Mouse (Mus musculus): ENCODE data around the gene Elmsan1. TPM values are rescaled to one million over a fixed set of nuclear protein-coding genes. Genes with fewer than 3 reads are reported as not detected.
A peak's percentile ranks its signal among the peaks of the same experiment; 100 is the strongest.

Gene Elmsan1
- total RNA-seq, 2 experiments from 2014 or later = 23.5 to 51.1 TPM

DNA sequence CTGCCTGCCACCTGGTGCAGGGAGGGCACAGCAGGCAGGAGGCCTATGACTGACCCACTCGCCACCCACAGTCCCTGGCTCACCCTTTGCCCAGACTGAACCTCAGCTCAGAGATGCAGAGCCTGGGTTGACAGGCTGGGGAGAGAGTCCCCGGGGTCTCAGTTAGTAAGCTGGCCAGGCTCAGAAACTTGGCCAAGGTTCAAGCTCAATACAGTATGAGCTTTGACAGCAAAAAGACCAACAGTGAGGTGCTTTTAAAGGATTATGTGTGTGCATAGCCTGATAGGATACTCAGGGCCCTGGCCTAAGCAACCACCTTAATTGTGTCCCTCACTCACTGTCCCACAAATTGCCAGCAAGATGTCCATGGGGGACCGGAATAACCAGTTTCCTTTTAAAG is 38.6 kb downstream of the Elmsan1 start:
- ATAC-seq (replicated peaks; ENCODE audit: low FRiP score, poor library complexity, severe bottlenecking) = no peak

DNA sequence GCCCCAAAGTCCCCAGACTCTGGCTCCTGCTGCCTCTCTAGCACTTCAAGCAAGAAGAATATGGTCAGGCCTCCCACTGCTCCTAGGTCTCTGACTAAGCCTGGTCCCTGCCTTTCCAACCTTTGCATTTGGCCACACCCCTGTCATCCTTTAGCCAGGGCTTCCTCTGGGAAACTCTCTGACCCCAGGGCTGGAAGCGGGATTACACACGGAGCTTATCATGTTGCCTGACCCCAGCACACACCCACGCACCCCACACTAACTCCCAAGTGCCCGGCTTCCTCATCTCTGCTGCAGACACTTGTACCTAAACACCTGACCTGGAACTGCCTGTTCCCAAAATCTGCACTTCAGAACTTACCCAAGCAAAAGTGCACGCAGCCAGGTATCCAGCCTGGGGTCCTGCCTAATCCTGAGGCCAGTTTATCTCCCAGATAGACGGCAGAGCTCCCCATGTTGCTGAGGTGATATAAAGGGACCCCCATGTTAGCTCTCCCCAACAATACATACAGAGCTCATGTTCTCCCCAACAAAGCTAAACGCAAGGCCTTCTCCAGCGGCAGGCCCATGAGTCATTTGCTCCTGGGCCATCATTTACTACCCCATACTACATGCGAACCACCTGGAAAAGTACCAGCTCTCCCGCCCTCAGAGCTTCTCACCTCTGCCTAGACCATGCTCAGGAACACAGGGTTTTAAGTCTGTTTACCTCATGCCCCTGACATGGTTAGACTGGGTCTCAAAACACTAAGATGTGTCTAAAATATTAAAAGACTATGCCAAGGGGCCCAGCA is 39.8 kb downstream of the Elmsan1 start:
- no peak for ATAC-seq (replicated peaks; ENCODE audit: low FRiP score, poor library complexity, severe bottlenecking)

DNA sequence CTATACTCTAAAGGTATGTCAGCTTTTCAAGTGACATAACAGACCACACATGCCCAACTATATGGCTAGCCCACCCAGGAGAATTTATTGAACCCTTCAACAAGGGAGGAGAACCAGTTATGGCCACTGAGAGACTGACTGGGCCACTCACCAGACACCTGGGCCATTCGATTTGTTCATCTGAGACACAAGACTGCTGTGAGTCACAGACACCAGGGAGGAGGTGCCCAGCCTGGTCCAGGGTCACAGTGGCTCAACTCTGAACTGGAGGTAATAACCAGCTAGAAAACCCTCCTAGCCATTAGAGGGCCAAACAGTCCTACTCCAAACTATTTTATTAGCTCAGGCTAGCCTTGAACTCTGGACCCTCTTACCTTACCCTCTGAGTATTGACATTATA is 40.6 kb downstream of the Elmsan1 start:
- ATAC-seq (replicated peaks; ENCODE audit: low FRiP score, poor library complexity, severe bottlenecking) = no peak

DNA sequence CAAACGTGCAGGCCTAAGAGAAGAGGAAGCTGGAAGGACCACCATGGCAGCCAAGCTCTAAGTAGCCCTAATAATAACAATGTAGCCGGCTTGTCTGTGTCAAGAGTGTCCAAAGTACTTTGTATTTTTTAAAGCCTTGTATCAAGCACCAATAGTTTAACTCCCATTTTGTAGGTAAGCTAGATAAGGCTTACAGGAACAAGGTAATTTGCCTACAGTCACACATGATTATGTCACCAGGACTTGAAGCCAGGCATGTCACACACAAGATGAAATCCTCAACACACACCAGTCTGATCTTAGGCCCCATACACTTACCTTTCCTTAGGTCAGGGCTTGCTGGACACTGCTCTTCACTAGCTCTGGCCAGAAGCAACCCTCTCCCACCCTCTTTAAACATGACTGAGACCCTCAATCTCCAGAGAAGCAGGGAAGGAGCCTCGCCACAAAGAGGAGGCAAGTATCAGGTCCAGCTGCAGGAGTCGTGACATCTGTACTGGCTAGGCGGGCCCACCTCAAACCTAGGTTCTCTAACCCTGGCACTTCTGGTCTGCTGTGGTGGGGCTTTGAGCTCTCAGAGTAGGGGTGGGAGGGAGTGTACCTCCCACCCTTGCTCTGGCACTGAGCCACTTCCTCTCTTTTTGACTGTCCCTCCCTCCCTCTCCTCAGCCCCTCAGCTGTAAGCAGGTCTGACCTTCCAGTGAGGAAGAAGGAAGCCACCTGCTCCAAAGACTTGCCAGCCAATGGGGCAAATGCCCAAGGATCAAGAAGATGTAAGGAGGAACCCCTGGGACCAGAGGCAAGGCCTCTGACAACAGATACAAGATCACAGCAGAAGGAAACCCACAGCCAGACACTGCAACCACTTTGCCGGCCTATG is 41.6 kb downstream of the Elmsan1 start:
- no peak for ATAC-seq (replicated peaks; ENCODE audit: low FRiP score, poor library complexity, severe bottlenecking)

DNA sequence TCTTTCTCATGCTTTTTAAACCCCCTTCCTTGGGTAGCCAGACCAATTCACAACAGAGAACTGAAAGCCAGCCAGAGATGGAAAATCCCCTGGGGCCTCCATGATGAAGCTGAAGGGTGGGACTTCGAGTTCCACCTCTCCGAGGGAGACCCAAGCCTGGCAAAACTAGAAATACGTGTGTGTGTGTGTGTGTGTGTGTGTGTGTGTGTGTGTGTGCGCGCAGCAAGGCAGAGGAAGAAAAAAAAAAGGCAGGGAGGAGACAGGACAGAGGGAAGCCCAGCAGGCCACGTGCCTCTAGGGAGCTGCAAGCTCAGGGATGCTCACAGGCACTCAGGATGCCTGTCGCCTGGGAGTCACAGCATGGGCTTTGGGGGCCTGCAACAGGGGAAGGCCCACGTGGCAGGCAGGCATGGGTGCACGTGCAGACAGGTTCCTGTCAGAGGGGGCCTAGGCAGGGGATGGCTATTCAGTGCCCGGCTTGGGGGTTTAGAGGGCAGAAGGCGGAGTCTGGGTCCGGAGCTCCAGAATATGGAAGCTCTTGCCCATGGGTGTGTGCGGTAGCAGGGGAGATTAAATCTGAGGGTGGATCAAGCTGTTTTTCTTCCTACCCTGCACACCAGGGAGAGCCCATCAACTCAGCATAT is 42.4 kb downstream of the Elmsan1 start:
- peak; percentile 36 for ATAC-seq (replicated peaks; ENCODE audit: low FRiP score, poor library complexity, severe bottlenecking)

GRCm38 (mm10) chr12:84175659-84176061 is 43.0 kb downstream of the Elmsan1 start:
- peak; percentile 85 for ATAC-seq (replicated peaks; ENCODE audit: low FRiP score, poor library complexity, severe bottlenecking)

- ATAC-seq (replicated peaks; ENCODE audit: low FRiP score, poor library complexity, severe bottlenecking) = peak; percentile 43
These were observed 43.8 kb downstream of the Elmsan1 start for GRCm38 (mm10) chr12:84174871-84175270.

- ATAC-seq (replicated peaks; ENCODE audit: low FRiP score, poor library complexity, severe bottlenecking) = no peak
These were observed 44.4 kb downstream of the Elmsan1 start for GRCm38 (mm10) chr12:84174190-84174811.

GRCm38 (mm10) chr12:84173309-84173915 is 45.3 kb downstream of the Elmsan1 start:
- ATAC-seq (replicated peaks; ENCODE audit: low FRiP score, poor library complexity, severe bottlenecking) = no peak

- no peak for ATAC-seq (replicated peaks; ENCODE audit: low FRiP score, poor library complexity, severe bottlenecking)
These were observed 45.8 kb downstream of the Elmsan1 start for GRCm38 (mm10) chr12:84172862-84173261.

DNA sequence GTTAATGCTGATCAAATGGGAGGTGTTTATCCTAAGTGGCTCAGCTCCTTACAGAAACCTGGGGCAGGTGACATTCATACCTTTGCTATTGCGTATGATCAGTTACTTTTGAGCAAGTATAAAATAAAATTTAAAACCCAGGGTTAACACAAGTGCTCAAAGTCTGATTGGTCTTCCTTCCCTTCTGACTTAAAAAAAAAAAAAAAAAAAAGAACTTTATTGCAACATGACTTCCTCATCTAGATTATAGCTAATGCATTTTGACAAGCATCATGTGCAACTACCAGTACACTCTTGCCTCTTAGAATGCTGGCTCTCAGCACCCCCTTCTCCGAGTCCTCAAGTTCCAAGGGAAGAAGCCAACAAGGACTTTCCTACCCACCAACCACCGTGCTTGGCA is 46.5 kb downstream of the Elmsan1 start:
- ATAC-seq (replicated peaks; ENCODE audit: low FRiP score, poor library complexity, severe bottlenecking) = no peak

DNA sequence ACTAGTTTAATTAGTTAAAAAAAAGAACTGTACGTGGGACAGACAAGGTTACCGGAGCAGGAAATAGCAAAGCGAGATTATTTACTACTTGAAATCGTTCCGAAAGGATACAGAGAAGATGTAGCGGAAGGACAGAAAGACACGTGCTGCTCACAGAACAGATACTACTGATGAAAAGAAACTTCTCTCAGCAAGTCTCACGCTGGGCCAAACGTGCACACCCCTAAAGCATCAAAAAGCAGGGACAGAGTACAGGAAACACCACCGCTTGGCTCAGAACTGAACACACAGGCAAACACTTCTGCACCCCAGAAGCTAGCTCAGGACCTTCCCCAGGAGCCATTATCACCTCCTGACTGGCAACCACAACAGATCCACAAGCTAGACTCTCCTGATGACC is 48.1 kb downstream of the Elmsan1 start:
- no peak for ATAC-seq (replicated peaks; ENCODE audit: low FRiP score, poor library complexity, severe bottlenecking)

DNA sequence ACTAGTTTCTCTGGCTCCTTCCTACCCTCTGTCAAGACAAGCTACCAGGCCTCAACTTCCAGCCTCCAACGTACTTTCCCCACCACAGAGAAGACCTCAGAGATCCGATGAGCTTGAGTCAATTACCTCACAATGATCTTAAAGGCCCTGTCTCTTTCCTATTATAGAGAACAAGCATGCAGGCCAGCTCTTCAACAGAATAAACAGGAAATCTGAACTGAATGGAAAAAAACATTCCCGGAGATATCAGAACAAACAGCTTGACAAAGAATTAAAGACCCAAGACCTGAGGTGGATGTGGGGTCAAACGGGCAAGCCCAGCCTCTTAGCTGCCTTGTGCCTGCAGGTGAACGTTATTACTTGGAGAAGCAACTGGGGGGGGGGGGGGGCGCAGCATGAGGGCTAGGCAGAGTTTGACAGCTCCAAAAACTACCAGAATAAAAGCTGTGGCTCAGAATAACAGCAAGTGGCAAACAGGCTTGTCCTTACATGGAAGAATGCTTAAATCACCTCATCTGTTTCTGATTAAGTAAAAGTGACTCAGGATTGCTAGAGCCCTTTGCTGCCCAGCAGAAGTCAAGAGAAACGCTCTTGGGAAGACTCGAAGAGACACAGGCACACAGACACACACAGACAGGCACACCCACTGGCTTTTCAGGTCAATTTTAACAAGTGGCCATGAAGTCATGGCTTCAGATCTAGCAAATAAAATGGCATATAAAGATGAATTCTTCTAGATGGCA is 52.9 kb downstream of the Elmsan1 start:
- no peak for ATAC-seq (replicated peaks; ENCODE audit: low FRiP score, poor library complexity, severe bottlenecking)

GRCm38 (mm10) chr12:84163586-84164110 is 55.0 kb downstream of the Elmsan1 start:
- 0 out of 2 replicates have a peak, but pooled peaks have one; percentile 2 for ATAC-seq (replicated peaks; ENCODE audit: low FRiP score, poor library complexity, severe bottlenecking)

DNA sequence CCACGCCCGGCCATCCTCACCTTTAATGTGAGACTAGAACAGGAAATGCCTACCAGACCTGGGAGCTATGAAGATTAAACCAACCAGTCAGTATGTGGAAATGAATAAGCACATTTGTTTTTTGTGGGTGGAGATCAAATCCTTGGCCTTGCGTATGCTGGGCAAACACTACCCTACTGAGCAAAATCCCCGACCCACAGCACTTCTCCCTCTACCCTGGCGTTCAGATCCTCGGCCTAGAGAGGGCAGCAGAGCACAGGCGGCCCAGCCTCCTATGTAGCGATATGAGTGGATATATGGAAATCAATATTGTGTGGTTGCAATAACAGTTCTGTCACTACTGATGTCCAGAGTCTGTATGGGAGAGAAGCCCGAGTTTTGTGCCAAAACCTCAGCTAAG is 55.5 kb downstream of the Elmsan1 start:
- ATAC-seq (replicated peaks; ENCODE audit: low FRiP score, poor library complexity, severe bottlenecking) = peak; percentile 60

DNA sequence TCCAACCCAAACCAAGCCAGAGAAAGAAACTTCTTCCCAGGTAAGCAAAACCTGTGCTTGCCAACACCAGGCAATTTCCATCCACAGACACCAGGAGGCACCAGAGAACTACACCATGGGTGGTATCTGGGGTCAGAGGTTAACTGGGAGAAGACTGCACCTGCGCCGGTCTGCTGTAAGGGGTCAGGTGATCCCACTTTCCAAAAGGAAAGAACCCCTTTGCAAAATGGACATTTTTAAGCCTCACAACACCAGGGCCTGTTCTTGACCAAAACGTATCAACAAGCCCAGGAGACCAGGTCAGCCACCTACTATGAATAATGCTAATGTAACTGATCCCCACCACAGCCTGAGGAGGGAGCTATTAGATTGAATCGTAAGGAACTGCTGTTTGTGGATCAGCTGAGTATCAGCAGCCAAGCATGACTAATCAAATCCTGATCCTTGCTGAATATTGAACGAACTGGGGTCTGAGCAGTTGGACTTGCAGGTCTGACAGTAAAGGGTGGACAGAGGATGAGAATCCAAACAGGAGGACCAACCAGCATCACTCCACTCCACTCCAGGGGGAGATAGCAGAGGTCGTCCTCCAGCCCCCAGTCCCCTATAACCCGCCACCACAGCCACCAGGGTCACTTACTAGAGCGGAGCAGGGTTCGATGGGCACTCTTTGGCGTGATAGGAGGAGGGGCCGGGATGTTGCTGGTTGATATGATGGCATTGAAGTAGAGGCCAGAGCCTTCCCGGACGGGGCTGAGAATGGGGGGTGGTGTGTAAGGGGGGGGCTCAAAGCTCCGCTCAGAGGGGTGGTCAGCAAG is 56.9 kb downstream of the Elmsan1 start:
- ATAC-seq (replicated peaks; ENCODE audit: low FRiP score, poor library complexity, severe bottlenecking) = peak; percentile 76

- peak; percentile 71 for ATAC-seq (replicated peaks; ENCODE audit: low FRiP score, poor library complexity, severe bottlenecking)
These were observed 57.6 kb downstream of the Elmsan1 start for GRCm38 (mm10) chr12:84161116-84161515.

DNA sequence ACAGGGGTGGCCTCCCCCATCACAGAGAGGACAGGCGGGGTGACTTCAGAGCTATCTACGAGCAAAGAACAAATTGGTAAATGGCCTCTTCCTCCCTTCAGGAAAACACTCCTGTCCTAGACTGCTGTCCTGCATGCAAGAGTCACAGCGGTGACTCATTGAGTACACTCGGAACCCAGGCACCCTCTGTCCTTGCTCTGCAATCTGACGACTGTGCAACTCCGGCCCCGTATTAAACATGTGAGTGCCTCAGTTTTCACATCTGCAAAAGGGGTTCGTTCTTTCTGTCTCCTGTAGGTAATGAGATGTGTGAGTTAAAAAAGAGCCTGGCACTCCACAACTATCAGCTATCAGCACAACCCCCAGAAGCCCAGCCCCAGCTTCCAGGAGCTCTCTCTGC is 58.2 kb downstream of the Elmsan1 start:
- no peak for ATAC-seq (replicated peaks; ENCODE audit: low FRiP score, poor library complexity, severe bottlenecking)

Data from erythroid progenitor cell, adult 5-6 weeks (primary cell).